Mouse (Mus musculus) gastrocnemius, postnatal 25 days (tissue): ENCODE data around the gene Tspan8. TPM values are rescaled to one million over a fixed set of nuclear protein-coding genes. Genes with fewer than 3 reads are reported as not detected.

Experiments used
- DNase-seq: peaks from one replicate; pipeline ENCODE4 v3.0.0; 2022
- total RNA-seq, 2 experiments: library from RNA; stranded (reverse); gene quantifications; 1 replicate in 1 of 2; 2 replicates in 1 of 2; pipeline ENCODE4 v1.2.3; 2021

The Tspan8 gene
- total RNA-seq, 2 experiments from 2014 or later = 60.3 to 61.5 TPM

- no peak for DNase-seq
These were observed 14.1 kb downstream of the Tspan8 start for GRCm38 (mm10) chr10:115830726-115831125.

GRCm38 (mm10) chr10:115834017-115834416 is 17.4 kb downstream of the Tspan8 start:
- no peak for DNase-seq

- no peak for DNase-seq
These were observed 30.3 kb downstream of the Tspan8 start for GRCm38 (mm10) chr10:115846930-115847329.

GRCm38 (mm10) chr10:115848511-115848910 is 31.9 kb downstream of the Tspan8 start:
- DNase-seq = no peak

GRCm38 (mm10) chr10:115860210-115860880 is 43.7 kb downstream of the Tspan8 start:
- DNase-seq = no peak

GRCm38 (mm10) chr10:115861967-115862366 is 45.3 kb downstream of the Tspan8 start:
- no peak for DNase-seq

- no peak for DNase-seq
These were observed 66.1 kb downstream of the Tspan8 start for GRCm38 (mm10) chr10:115882757-115883156.

- no peak for DNase-seq
These were observed 75.3 kb downstream of the Tspan8 start for GRCm38 (mm10) chr10:115891924-115892323.

- no peak for DNase-seq
These were observed 76.3 kb downstream of the Tspan8 start for GRCm38 (mm10) chr10:115892973-115893372.

- DNase-seq = no peak
These were observed 77.4 kb downstream of the Tspan8 start for GRCm38 (mm10) chr10:115894045-115894444.

GRCm38 (mm10) chr10:115896764-115897163 is 80.1 kb downstream of the Tspan8 start:
- DNase-seq = no peak

GRCm38 (mm10) chr10:115897235-115897634 is 80.6 kb downstream of the Tspan8 start:
- DNase-seq = peak; percentile 24

Other genes with a start within 250 kb of the Tspan8 start
- gene A930009A15Rik, start 246.8 kb upstream of the Tspan8 start, total RNA-seq = not detected
- gene Lgr5, start 229.1 kb upstream of the Tspan8 start, total RNA-seq = under 1 TPM in 1 of 2 experiments, not detected in 1; 0.35 TPM
- gene Ptprr, start 201.4 kb downstream of the Tspan8 start, total RNA-seq = under 1 TPM; 0.62 to 0.95 TPM